Mouse (Mus musculus) myocyte (in vitro differentiated cells): Measurements from ENCODE around the gene Agt.

ENCODE experiments used
- CEBPB ChIP-seq: IDR thresholded peaks from 2 replicates; pipeline ENCODE4 v1.6.1; 2011; ENCODE audit warnings: mild to moderate bottlenecking, moderate library complexity; ENCODE audit not compliant: poor library complexity, insufficient read depth, severe bottlenecking
- POLR2A ChIP-seq: IDR thresholded peaks from one replicate; pipeline ENCODE4 v1.6.1; 2011; ENCODE audit warnings: low read depth, mild to moderate bottlenecking, control low read depth, moderate library complexity; ENCODE audit not compliant: insufficient read length

DNA sequence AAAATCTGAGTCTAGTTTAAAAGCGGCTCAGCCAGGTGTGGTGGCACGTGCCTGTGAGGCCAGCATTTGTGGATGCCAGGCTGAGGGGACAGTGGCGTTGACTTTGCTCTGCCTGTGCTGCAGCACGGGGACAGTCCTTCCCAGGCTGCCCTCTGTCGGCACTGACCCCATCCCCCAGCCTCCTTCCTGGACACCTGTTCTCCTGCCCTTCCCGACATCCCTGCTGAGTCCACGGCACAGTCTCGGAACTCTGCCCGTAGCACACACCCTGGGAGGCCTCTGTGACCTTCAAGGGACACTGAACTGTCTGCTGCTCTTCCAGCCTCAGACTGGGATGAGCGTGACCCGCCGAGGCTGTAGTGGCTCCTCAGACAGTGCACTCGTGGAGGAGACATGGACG, 39.4 kb downstream of the Agt start:
- no peak for TF ChIP-seq POLR2A
- TF ChIP-seq CEBPB = no peak
